Mouse (Mus musculus) liver, postnatal 0 days (tissue): ENCODE data around the gene Slc24a3.

Experiments used
- CTCF ChIP-seq: sonication (generic); IDR thresholded peaks from 2 replicates; pipeline ENCODE4 v1.5.1; 2016; ENCODE audit warnings: antibody characterized with exemption, low read depth
- EP300 ChIP-seq: IDR thresholded peaks from 2 replicates; pipeline ENCODE4 v1.6.1; 2016; ENCODE audit warnings: antibody characterized with exemption, low read depth, mild to moderate bottlenecking

GRCm38 (mm10) chr2:145682924-145683323, 515.4 kb downstream of the Slc24a3 start:
- TF ChIP-seq CTCF = no peak
- TF ChIP-seq EP300 = no peak
